Mouse (Mus musculus): ENCODE measurements around the gene Neurl1b.

DNA sequence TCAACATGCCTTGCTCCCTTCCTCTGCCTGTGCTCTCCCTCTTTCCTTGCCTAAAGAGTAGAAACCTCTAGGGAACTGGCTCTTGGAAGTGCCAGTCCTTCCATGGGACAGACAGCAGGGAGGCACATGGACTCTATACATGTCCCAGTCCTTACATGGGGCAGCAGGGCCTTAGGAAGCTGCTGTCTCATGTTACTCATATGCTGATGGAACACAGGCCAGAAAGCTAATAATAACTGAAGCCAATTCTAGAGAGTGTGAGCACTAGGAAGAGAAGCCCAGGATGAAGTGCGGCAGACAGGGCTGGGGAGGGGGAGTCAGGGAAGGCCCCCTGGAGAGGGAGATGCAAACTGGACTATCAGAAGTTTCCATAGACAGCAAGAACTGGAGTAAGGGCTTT lies 38.2 kb upstream of the Neurl1b start:
- TF ChIP-seq CTCF (IDR thresholded peaks at IDR 0.05; ENCODE audit: low read depth) = no peak
- no peak for TF ChIP-seq EP300 (optimal IDR thresholded peaks at IDR 0.05)

All from stomach, postnatal 0 days (tissue).